Mouse (Mus musculus): ENCODE results near the gene Tmem119.

The Tmem119 gene

GRCm38 (mm10) chr5:113765641-113766526 lies 34.4 kb downstream of the Tmem119 start:
- DNase-seq (ENCODE audit: low spot score in 2 of 2) = peak in 1 of 2 experiments; percentile 37

DNA sequence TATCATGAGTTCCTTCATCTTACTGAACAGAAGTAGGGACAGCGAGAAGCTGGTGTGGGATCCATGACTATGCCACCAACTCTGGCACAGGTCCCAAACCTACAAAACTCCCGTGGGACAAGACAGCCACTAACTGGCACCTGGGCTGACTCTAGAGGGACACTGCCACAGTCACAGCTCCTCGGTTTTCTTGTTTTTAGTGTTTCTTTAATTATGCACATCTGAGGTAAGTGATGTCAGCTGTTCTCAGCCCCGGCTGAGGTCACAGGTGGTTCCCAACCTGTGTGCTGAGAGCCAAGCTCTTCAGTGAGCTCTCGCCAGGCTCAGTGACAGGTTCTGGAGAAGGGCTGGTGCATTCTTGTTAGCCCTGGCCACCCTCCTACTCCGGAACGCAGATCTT lies 35.9 kb downstream of the Tmem119 start:
- no peak for DNase-seq (ENCODE audit: low spot score in 2 of 2)

GRCm38 (mm10) chr5:113761585-113761984 lies 38.7 kb downstream of the Tmem119 start:
- DNase-seq (ENCODE audit: low spot score in 2 of 2) = no peak

GRCm38 (mm10) chr5:113755347-113756030 lies 44.8 kb downstream of the Tmem119 start:
- DNase-seq (ENCODE audit: low spot score in 2 of 2) = no peak

DNA sequence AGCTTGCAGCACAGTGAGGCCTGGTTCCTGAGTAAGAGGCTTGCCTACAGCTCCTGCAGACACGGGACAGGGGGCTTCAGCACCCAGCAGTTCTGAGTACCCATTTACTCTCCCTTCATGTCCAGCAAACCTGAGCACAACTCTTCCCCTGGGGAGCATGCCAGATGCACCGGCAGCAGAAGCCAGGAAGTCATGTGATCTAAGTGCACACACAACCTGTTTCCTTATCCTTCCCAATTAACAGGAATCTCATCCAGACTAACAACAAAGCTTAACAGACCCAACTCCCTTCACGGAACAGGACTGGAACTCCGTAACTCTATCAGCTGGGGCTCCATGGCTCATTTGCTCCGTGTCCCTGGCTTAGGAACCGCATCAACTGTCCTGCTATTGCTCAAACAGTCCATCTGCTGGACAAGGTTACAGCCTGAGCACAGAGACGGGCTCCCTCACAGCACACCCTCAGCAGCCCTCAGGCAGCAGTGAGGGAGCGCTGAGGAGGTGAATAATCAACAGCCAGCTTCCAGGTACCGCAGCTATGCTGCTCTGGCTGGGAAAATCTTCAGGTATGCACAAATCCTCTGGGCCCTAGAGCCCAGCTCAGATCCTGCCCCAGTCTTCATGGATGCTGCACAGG lies 48.7 kb downstream of the Tmem119 start:
- no peak for DNase-seq (ENCODE audit: low spot score in 2 of 2)

GRCm38 (mm10) chr5:113748556-113749331 lies 51.6 kb downstream of the Tmem119 start:
- no peak for DNase-seq (ENCODE audit: low spot score in 2 of 2)

DNA sequence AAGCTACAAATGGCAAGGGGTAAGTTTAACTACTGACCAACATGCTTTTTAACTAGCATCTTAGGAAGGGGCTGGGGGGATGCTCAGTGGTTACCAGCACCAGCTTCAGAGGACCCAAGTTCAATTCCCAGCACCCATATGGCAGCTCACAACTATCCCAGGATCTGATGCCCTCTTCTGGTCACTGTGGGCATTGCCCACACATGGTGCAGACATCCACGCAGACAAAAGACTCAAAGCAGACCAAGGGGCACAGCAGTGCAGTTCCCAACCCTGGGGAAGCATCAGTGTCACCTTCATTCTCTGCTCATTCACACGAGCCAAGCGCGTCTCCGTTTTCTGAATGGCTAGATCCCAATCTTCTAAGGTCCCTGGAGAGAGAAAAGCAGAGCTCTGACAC lies 52.7 kb downstream of the Tmem119 start:
- no peak for DNase-seq (ENCODE audit: low spot score in 2 of 2)

All from right cerebral cortex, adult 2 months (tissue).